Mouse (Mus musculus) kidney, postnatal 14 days (tissue): ENCODE results near the gene Grk2.

Experiments
- DNase-seq: peaks from one replicate; pipeline ENCODE4 v3.0.0; 2022; ENCODE audit warnings: mixed read lengths

Grk2 gene

DNA sequence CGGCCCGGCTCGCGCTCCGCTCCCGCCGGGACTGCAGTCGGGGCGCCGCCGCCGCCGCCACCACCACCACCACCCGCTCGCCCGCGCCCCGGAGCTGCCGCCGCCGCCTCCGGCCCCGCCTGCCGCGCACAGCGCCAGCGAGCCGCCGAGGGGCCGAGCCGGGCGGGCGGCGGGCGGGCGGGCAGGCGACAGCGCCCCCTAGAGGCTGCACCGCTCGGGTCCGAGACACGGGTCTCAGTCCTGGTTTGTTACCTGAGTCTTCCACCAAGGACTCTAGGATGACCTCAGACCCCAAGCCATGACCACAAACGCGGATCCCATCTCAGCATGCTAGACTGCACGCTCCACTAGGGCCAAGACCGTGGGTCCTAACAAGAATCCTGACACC is at the start of gene Grk2:
Gene Grk2 (minus strand): TSS at position 33 of the 388 bp plus-strand sequence.
- peak; percentile 90 for DNase-seq

DNA sequence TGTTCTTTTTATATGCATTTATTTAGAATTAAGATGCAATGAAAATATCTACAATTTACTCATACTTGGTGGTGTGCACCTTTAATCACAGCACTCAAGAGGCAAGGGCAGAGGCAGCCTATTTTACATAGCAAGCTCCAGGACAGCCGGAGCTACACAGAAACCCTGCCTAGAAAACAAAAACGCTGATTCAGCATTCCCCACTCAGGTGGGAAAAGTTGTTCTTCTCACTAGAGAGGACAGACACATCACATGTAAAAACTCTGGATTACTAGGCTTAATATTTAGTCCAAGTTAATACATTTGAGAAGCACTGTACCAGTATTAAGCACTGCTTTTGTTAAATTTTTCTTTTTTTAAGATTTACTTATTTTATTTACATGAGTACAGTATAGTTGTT is 43.4 kb upstream of the Grk2 start:
- no peak for DNase-seq

DNA sequence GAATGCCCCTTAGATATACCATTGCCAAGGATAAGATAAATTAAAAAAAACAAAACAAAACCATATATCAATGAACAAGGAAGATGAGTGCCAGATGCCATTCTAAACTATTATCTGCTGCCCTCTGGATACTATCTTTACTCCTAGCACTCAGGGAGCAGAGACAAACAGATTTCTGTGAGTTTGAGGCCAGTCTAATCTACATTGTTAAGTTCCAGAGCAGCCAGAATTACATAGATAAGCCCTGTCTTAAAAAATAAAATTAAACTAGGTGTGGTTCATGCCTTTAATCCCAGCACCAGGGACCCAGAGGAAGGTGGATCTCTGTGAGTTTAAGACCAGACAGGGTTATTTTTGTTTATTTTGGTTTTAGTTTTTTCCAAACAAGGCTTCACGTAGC is 40.5 kb upstream of the Grk2 start:
- DNase-seq, result no peak

DNA sequence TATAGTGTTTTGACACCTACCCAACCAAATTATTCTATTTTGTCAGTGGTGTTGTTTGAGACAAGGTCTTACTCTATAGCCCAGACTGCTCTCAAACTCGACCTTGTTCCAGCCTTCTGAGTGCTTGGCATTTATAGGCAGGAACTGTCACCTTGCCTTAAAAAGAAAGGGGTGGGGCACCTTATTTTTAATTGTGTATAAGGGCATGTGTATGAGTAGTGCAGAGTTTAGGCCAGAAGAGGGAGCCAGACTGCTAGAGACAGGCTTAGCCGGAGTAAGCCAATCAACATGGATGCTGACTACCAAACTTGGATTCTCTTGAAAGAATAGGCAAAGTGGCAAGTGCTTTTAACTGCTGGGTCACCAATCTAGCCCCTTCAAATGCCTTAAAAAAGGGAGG is 32.1 kb upstream of the Grk2 start:
- peak; percentile 80 for DNase-seq

DNA sequence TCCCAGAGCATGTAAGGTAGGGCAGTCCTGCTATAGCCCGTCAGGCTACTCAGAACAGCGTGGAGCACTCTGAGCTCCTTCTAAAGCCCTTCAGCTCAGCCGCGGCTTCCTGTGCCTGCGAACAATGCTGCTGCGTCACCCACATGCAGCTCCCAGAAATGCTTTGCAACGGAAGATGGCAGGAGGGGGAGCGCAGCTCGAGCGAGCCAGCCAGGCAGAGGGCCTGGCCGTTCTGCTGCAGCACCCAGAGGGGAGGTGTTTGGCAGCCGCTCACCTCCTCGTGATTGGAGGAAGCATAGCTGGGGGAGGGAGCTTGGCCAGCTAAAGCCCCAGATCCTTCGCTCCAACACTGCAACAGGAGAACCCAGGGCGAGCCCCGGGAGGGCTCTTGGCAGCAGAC is 27.8 kb upstream of the Grk2 start:
- peak; percentile 97 for DNase-seq

DNA sequence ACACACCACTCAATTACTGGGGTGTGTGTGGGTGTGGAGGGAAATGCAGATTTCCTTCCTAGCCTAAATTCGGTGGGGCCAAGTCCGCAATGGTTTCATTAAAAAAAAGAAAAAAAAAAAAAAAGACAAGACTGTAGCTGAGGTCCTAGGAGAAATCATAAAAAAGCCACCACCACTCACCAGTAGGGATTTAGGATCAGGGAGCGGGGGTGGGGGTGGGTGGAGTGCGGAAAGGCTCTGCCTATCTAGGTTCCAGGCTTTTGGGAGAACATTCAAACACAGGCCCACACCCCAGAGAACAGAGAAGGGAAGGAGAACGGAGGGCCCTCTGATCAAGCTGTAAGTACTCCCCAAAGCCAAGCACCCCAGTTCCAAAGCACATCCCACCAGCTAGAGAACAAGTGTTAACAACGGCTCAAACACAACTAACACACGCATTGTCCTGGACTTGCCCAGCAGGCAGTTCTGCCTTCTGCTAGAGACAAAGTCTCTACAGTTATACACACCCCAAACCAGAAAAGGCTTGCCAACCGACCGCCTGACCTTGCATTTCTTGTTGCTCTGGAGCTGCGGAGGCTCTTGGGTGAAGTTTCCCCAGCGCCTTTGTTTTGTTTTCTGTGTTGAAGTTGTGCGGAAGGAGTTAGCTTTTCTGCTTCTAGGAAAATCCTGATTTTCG is 27.2 kb upstream of the Grk2 start:
- peak; percentile 16 for DNase-seq

DNA sequence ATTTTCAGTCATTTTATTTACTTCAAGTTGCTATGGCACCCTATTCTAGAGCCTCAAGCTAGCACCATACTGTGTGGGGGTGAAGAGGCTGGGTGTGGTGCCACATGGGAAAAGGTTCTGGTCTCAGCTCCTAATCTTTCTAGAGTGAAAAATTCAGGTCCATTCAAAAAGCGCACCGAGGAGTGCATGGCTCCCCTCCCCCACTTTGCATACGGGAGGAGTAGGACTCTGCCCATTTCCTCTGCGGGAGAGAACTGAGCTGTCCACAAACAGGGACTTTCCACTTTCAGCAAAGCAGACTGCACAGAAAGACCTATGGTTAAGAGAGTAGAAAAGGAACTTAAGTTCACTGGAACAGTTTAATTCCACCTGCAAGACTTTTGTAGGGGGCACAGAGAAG is 26.6 kb upstream of the Grk2 start:
- DNase-seq, result peak; percentile 75

DNA sequence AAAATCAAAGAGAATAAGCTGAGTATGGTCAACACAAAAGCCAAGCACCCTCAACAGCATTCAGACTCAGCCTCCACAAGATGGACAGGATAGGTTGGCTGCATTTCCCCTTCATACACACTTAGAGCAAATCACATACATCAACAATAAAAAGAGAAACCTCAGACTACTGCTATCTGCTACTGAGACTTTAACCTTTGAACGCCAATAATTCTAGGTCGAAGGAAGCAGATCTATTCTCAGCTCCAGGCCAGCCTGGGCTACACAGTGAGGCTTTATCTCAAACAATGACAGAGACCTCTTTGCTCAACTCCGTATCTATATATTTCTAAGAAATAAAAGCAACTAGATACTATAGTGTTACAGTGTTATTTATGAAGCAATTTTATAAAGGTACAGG is 25.3 kb upstream of the Grk2 start:
- no peak for DNase-seq

DNA sequence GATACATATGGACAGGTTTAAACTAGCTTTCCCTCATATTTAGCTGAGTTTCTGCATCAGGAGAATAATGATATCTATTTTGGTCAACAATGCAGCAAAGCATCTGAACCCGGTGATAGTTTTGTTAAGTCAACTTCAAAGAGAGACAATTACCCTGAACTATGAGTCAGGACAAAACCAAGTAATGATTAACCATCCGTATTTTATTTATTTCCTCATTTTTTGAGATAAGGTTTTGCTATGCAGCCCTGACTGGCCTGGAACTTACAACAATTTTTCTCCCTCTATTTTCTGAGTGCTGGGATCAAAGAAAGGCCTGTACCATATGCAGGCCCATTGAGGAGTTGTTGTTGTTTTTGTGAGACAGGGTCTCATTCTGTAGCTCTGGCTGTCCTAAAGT is 24.6 kb upstream of the Grk2 start:
- DNase-seq, result no peak

DNA sequence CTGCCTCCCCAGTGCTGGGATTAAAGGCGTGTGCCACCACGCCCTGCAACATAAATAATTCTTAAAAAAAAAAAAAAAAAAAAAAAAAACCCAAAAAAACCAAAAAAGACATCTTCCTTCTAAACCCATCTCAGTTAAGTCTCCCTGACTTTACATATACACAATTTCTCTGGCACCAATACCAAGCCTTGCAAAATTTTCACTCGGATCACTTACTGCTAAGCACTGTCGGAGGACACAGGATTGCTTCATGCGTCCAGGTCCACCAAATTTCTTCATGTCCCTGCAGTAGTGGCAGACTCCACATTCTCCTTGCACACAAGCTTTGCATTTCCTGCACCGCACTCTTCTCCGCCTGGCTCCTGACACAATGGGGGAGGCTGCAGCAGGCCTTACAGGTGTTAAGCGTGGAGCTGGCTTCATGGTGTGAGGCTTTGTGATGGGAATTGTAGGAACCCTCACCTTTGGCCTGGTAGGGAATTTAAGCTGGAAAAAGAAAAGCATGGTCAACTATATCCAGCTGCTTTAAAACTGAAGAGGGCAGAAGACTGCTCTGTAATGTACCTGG is 22.8 kb upstream of the Grk2 start:
- DNase-seq, result no peak

DNA sequence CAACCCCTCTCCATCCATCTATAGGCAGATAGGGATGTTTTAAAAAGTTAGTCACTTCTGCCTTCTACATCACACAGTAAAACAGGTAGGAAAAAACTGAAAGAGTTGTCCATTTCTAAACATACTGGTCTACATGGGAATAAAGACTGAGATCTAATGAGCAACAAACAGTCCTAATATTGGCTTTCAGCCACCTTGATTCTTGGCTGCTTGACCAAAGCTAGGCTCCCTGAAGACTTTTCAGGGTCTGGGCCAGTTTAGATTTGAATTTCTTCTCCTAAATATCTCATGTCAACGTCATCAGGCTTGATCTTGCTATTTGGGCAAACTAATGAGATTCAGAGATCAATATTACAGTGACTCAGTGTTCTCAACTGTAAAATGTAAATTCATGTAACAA is 20.9 kb upstream of the Grk2 start:
- DNase-seq, result no peak

DNA sequence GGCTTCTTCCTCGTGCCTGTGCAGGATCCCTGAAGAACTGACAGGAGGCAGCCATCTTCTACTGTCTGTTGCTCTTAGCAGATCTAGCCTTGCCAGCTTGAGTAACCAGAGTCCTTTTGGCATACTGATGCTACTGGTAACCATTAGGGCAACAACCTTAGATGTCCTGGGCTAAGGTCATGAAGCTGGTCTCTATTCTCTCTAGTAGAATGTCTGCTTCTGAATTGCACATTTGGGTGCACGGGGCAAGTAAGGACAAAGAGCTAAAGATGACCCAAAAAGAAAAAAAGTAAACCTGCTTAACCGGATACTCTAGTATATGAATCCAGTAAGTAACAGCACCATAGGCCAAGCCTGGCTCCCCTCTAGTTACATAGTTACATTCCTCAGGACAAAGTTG is 20.1 kb upstream of the Grk2 start:
- peak; percentile 24 for DNase-seq

DNA sequence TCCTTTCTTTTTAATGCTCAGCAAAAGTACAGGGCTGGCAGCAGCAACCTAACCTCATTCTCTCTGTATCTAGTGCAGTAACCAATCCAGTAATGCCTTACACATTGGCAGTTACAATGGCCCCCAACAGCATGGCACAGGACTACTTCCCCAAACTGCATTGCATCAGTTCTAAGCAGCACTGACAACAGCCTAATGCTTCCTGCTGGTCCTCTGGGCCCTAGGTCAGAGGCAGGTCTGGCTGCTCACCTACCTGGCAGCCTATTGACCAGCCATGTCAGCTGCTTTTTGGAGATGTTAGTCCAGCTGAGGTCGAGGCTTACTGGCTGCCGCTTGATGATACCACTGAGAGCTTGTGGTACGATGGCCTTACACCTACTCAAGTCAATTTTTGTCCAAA is 16.1 kb upstream of the Grk2 start:
- DNase-seq, result no peak

DNA sequence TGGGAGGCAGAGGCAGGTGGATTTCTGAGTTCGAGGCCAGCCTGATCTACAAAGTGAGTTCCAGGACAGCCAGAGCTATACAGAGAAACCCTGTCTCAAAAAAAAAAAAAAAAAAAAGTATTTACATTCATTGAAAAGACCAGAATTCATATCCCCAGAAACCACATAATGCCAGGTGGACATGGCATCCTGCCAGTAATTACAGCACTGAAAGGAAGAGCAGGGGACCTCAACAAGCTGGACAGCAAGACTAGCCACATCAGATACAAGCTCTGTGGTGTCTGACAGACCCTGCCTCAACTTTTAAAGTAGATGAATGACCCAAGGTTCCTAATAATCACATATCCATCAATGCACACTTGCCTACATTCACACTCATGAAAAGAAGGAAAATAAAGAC is 15.6 kb upstream of the Grk2 start:
- DNase-seq, result no peak

DNA sequence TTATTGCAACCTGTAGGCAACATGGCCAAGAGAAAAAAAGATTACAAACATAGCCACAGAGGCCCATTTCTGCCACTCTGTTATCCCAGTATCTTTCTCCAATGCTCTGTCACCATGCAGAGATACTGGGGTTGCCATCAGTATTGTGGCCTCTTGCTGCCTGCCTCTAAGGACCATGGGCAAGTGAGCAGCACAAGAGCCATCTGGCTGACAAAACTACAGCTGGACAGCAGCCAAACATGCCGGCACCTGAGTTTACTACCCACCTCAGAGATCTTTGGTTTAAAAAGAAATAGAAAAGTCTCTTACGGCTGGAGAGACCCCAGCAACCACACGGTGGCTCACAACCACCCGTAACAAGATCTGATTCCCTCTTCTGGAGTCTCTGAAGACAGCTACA is 13.2 kb upstream of the Grk2 start:
- no peak for DNase-seq

DNA sequence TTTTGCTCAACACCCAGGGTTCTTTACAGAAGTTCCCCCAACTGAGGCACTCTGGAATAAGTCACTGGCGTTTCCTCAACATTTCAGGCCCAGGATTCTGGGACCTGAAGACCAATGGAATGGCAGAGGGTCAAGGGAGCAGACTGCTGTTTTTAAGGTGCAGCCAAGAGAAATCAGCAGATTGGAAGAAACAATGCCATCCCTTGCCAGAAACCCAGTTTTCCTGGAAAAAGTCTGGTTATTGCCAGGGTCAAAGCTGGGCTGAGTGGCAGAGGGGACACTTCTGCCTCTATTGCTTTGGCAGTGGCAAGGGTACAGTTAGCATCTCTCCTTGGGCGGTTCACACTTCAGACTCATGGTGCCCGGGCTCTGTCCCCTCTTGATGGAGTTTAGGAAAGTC is 11.2 kb upstream of the Grk2 start:
- DNase-seq, result no peak

DNA sequence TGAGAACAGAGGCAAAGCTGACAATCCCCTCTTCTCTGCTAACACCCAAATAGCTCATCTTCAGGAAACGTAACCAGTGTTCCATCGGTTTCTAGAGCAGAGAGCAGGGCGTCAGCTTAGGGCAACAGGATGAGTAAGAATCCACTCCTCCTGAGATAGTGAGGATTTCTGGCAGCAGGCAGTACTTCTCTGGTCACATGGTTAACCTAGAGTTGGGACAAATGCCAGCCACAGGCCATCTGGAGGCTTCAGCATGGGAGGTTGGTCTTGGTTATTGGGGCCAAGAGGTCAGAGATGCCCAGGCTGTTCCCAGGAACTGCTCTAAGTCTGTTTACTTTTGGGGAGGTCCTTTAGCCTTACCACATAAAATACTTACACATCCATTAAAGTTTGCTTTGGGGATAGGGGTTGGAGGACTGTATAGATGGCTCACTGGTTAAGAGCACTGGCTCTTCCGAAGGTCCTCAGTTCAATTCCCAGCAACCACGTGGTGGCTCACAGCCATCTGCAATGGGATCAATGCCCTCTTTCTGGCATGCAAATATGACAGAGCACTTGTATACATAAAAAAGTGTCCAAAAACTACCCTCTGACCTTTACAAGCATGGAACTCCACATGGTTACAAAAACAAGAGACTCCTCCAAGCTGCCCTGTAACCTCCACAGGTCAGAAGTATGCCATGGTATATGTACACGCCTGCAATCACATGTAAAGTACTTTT is 9.4 kb upstream of the Grk2 start:
- peak; percentile 47 for DNase-seq

DNA sequence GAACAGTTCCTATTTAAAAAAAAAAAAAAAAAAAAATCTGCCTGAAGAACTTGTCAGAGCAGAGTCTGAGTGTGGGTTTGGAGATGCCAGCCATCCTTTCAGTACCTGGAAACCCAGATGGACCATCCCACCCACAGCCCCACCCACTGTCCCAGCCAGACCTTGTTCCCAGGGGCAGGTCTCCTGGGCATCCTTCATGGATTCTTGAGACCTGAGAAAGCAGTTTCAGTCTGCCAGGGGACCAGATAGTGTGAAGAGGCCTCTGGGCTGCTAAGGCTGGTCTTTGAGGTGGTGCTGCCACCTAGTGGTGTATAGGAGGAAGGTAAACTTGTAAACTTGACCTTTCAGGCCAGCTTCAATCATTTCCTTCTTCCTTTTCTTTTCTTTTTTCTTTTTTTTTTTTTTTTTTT is 3.8 kb upstream of the Grk2 start:
- DNase-seq, result peak; percentile 77

DNA sequence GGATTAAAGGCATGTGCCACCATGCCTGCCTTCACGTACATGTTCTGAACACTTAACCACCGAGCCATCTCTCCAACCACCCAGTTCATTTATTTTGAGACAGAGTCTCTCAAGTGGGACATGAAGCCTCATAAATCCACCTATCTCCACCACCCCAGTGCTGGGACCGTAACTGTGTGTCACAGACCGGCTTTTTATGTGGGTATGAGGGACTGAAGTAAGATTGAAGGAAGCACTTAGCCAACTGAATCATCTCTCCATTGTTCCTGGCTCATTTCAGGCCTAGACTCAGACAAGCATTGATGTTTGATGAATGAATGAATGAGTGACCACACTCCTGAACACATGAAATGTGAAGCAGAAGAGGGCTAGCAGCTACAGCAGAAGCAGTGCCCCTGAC is 3.3 kb upstream of the Grk2 start:
- DNase-seq, result no peak

DNA sequence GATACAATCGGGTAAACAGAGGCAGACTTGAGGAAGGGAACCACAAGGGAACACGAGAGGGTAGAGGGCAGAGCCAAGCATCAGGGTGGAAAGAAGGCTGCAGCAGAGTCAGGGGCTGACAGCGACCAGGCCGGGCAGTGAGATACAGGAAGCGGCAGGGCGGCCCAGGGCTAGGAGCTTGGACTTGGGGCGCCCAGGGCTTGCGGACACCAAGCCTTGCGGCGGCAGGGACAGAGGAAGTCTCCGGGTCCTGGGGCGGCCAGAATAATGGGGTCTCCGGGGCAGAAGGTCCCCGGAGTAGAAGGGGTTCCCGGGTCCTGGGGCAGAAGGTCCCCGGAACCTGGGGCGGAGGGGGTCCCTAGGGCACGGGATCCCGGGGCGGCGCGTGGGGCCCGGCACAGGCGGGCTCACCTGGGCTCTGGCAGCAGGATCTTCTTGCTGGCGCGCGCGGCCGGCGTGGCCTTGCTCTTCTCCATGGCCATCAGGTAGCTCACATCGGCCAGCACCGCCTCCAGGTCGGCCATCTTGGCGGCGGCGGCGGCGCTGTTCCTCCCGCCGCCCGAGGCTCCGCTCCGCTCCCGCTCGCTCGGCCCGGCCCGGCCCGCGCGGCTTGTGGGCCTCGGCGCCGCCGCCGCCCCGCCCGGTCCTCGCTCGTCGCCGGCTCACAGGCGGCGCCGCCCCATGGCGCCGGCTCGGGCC is 382 bp downstream of the Grk2 start:
- DNase-seq, result peak; percentile 66

DNA sequence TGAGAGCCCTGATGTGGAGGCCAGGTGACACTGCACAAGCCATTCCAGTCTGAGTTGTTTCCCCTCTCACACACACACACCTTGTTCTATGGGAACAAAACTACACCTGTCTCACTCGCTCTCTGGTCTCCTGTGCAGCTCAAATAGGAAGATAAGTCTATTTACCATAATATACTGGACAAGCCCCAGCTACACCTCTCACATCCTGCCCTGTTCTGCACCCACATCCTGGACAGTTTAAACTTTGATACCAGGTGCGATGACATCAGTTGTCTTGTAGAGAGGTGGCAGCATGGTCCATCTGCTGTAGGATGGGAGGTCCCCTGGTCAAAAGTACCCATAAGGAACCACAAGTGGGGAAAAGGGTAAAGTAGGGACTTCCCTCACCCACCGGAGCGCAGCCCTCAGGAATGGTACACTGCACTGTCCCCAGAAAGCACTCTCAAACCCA is 1.1 kb downstream of the Grk2 start:
- no peak for DNase-seq

DNA sequence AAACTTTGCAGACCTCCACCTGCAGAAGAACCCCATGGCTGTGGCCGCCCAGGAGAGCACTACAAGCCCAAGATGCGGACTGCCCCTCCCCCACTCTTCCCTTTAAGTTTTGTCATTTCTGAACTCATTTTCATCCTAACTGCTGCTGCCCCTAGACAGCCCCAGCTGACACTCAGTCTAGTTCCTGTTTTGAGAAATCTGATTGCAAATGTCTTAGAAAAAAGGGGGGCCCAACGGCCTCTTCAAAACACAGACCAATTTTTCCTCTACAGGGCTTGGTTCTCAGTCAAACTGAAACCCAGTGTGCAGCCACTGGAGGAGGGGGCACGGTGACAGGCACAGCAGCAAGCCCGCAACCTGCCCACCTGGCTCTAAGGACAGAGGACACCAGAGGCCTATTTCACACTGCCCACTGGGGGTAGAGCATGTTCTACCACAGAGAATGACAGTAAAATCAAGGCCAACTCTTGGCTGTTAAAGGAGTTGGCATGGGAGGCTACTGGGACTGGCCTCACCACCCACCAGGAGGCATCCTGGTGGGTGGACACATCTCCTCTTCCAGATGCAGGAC is 1.7 kb downstream of the Grk2 start:
- DNase-seq, result no peak

DNA sequence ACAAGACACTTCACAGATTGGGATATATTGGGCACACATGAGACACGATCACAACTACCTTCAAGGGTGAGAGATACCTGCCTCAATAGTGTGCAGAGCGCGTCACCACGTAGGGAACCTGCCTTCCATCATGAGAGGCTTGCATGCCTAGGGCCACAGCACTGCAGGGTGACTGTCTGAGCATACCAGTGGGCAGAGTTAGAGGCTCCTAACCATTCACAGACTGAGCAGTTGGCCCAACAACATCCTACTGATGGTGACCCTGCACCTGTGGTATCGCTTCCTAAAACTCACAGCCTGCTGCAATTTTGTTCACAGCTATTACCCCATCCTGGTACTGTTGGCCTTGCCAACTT is 2.4 kb downstream of the Grk2 start:
- DNase-seq, result no peak
